Mouse (Mus musculus) neural tube, embryonic 14.5 days (tissue): ENCODE results near the gene Plin4. TPM values are rescaled to one million over a fixed set of nuclear protein-coding genes. Genes with fewer than 3 reads are reported as not detected.

Experiments
- ATAC-seq: fragments of 200-750 bp; cut with Nextera tagmentation; 2 replicates; pipeline ENCODE4 v1.8.0; 2017; ENCODE audit warnings: low read depth, mild to moderate bottlenecking, moderate TSS enrichment, moderate library complexity
- H3K27ac ChIP-seq: fragments of 300-500 bp; sonication (generic); 2 replicates; pipeline ENCODE4 v1.5.1; 2014; ENCODE audit warnings: low read depth, mild to moderate bottlenecking, control low read depth, low read length, moderate library complexity, mixed read lengths
- H3K27me3 ChIP-seq: fragments of 300-500 bp; sonication (generic); 2 replicates; pipeline ENCODE4 v1.6.1; 2014; ENCODE audit warnings: low read length; ENCODE audit not compliant: control insufficient read depth, insufficient read depth
- H3K36me3 ChIP-seq: fragments of 300-500 bp; sonication (generic); 2 replicates; pipeline ENCODE4 v1.6.1; 2014; ENCODE audit warnings: low read length, mixed read lengths; ENCODE audit not compliant: control insufficient read depth, insufficient read depth
- H3K4me1 ChIP-seq: fragments of 300-500 bp; sonication (generic); 2 replicates; pipeline ENCODE4 v1.6.1; 2014; ENCODE audit warnings: low read length; ENCODE audit not compliant: control insufficient read depth, insufficient read depth
- H3K4me2 ChIP-seq: fragments of 300-500 bp; sonication (generic); 2 replicates; pipeline ENCODE4 v1.6.1; 2014; ENCODE audit warnings: mild to moderate bottlenecking, low read depth, low read length, control low read depth
- H3K4me3 ChIP-seq: fragments of 300-500 bp; sonication (generic); 2 replicates; pipeline ENCODE4 v1.5.1; 2014; ENCODE audit warnings: low read depth, low read length, control low read depth, mixed read lengths
- H3K9ac ChIP-seq: fragments of 300-500 bp; sonication (generic); replicated peaks from 2 replicates; pipeline ENCODE4 v1.6.1; 2014; ENCODE audit warnings: low read depth, mild to moderate bottlenecking, control low read depth, low read length, mixed read lengths
- H3K9me3 ChIP-seq: fragments of 300-500 bp; sonication (generic); 2 replicates; pipeline ENCODE4 v1.6.1; 2016; ENCODE audit warnings: low read length; ENCODE audit not compliant: control insufficient read depth
- WGBS: fragments of 180-500 bp; shearing (Covaris S2); extraction: QIAGEN DNeasy Blood & Tissue Kit; methylation state at CpG from one replicate; pipeline ENCODE4 v1.1.7; 2014; 5-methylcytosine and 5-hydroxymethylcytosine counted together
- polyA plus RNA-seq: library from polyadenylated mRNA; unstranded; fragments of >200 nt; fragmentation: Nextera tagmentation; extraction: Ambion mirVana; gene quantifications from 2 replicates; pipeline ENCODE4 v1.2.1, GENCODE M21; 2014

Plin4 gene
- polyA plus RNA-seq, 1 experiment from 2014 or later, result 0.28 TPM

DNA sequence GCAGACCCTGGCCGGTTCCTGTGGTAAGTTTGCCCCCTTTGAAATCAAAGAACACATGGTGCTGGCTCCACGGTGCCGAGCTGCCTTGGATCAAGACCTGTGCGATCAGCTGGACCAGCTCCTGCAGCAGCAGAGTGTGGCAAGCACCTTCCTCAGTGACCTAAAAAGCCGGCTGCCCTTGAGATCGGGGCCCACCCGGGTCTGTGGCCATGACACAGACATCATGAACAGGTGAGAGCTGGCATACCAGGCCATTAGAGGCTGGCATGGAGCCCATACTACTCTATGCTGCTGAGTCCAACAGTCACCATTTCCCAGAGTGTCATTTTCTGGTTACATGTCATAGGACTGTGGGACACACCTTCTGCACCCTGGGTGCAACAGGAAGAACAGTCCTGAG is 47.5 kb downstream of the Plin4 start:
- WGBS, result 94% methylated on average over 7 of the region's 7 CpGs
- Histone ChIP-seq H3K27ac (no peak overlapping the region), H3K4me3 (no peak overlapping the region), H3K4me1 (no peaks in the 10 kb centered on the region), H3K9me3 (no peaks in the 10 kb centered on the region), H3K36me3 (peaks cover 4% of the 10 kb centered on the region), H3K27me3 (no peaks in the 10 kb centered on the region), H3K4me2 (no peak overlapping the region), H3K9ac (no peak overlapping the region)
- no peak for ATAC-seq

DNA sequence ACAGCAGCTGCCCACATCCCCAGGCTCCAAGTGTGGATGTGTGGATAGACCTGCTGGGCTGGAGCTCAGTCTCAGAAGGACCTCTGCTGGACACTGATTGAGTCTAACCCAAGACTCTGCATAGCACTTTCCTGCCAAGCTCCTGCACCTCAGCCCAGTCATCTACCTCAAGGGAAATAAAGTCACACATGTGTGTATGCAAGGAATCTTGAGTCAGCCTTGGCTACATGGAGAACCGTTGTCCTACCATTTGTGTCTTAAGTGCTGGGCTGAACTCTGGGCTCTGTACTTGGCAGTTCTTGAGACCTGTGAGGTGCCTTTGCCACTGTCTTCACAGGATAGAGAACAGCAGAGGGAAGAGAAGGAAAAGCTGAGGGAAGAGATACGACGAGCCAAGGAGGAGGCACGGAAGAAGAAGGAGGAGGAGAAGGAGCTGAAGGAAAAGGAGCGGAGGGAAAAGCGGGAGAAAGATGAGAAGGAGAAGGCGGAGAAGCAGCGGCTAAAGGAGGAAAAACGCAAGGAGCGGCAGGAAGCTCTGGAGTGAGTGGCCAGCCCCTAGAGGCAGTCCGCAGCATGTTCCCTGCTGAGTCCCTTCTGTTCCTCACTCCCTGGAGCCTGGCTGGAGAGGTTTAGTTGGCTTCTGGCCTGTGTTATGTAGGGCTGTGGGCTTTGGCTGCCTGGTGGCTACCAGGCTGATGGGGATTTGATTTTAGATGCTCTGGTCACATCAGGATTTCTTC is 52.1 kb downstream of the Plin4 start:
- H3K9ac ChIP-seq, result no peak overlapping the region
- H3K27ac ChIP-seq, result no peak overlapping the region
- 88% methylated on average over 11 of the region's 11 CpGs for WGBS

DNA sequence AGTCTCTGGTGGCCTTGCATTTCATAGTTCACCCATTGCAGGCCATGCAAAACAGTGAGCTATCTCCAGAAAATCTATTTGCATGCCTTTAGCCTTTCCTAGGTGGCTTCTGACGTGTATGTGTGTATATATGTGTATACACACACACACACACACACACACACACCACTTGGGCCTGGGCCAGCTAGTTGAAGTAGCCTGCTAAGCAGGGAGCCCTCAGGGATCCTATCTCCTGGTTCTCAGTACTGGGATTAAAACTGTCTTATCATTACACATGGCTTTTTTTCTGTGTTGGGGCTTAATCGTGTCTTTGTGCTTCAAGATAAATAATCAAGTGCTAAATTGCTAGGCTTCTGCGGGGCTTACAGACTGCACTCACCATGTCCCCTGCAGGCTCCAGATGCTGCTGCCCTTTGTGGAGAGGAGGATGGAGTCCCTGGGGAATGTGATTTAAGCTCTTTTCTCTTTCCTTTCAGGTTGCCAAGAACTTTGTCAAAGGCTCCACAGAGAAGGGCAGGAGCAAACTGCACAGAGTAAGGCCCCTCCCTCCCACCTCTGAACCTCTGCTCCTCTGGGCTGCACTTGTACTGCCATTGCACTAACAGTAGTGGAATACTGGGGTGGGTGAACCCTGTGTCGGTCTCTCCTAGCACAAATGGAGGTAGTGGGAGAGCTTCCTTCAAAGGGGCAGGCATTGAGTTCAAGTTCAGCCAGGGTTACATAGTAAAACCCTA is 53.5 kb downstream of the Plin4 start:
- Histone ChIP-seq H3K4me1 (no peaks in the 10 kb centered on the region), H3K27ac (no peak overlapping the region), H3K27me3 (no peaks in the 10 kb centered on the region), H3K9me3 (no peaks in the 10 kb centered on the region), H3K36me3 (no peaks in the 10 kb centered on the region; the same call in 1 of the 2 replicates), H3K4me3 (no peak overlapping the region), H3K9ac (no peak overlapping the region), H3K4me2 (no peak overlapping the region)
- no peak for ATAC-seq
- WGBS, result 51% methylated on average over 4 of the region's 4 CpGs

More for the DNA sequence above, 52.1 kb downstream of the Plin4 start:
- Histone ChIP-seq H3K4me3 (no peak overlapping the region), H3K4me1 (no peaks in the 10 kb centered on the region), H3K4me2 (no peak overlapping the region), H3K9me3 (no peaks in the 10 kb centered on the region), H3K27me3 (no peaks in the 10 kb centered on the region), H3K36me3 (no peaks in the 10 kb centered on the region; the same call in none of the 2 replicates)
- ATAC-seq, result no peak

DNA sequence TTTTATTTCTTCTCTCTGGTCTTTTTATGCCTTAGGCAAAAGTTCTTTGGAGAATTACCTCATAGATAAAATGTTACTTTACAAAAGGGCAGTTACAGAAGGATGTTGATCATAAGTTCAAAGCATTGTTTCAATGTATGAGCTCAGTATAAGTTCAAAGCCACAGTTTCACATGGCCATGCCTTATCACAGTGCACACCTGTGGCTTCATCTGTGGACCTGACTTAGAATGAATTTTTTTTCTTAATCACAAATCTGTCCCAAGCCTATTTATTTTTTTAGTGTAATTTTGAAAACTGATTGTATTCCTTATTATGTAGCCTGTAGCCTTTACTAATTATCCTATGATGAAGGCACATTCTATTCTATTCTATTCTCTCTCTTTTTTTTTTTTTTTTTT is 54.7 kb downstream of the Plin4 start:
- no peak overlapping the region for H3K9ac ChIP-seq
- no peaks in the 10 kb centered on the region; the same call in 1 of the 2 replicates for H3K36me3 ChIP-seq
- no peaks in the 10 kb centered on the region for H3K9me3 ChIP-seq
- no peaks in the 10 kb centered on the region for H3K27me3 ChIP-seq
- H3K27ac ChIP-seq, result no peak overlapping the region
- H3K4me1 ChIP-seq, result no peaks in the 10 kb centered on the region
- H3K4me2 ChIP-seq, result no peak overlapping the region
- H3K4me3 ChIP-seq, result no peak overlapping the region
- ATAC-seq, result no peak

DNA sequence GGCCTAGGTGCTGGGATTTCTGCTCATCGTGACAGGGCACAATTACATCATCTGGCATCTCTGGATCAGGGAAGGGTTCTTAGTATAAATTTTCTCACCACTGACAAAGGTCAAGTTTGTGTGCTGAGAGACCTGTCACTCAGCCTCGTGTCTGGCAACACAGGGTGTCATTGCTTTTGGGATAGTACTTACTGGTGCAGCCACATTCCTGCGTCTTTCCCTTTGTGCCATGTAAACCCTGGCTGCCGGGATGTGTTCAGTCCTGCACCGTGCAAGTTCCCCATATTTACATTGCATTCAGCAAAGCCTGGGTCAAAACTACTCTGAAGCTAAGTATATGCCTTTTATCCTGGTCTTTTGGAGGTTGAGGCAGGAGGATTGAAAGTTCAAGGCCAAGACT is 58.2 kb downstream of the Plin4 start:
- Histone ChIP-seq H3K36me3 (no peaks in the 10 kb centered on the region; the same call in 1 of the 2 replicates), H3K4me3 (no peak overlapping the region), H3K4me1 (no peaks in the 10 kb centered on the region), H3K4me2 (no peak overlapping the region), H3K27me3 (no peaks in the 10 kb centered on the region), H3K9me3 (no peaks in the 10 kb centered on the region), H3K27ac (no peak overlapping the region), H3K9ac (no peak overlapping the region)
- no peak for ATAC-seq
- 92% methylated on average over 5 of the region's 5 CpGs for WGBS

Other genes with a start within 250 kb of the Plin4 start
- 12.2 TPM in 2 replicates for gene Zfp119a, start 230.9 kb downstream of the Plin4 start, polyA plus RNA-seq
- gene Zfp959, start 217.7 kb downstream of the Plin4 start, polyA plus RNA-seq, result 16.1 and 17.1 TPM in 2 replicates
- gene Zfp119b, start 160.3 kb downstream of the Plin4 start, polyA plus RNA-seq, result 9.8 and 10.5 TPM in 2 replicates
- gene Ebi3, start 157.2 kb downstream of the Plin4 start, polyA plus RNA-seq, result 6.7 and 7.1 TPM in 2 replicates
- 17.9 and 18.0 TPM in 2 replicates for gene Yju2, start 150.7 kb downstream of the Plin4 start, polyA plus RNA-seq
- gene Shd, start 139.3 kb downstream of the Plin4 start, polyA plus RNA-seq, result 158 and 218 TPM in 2 replicates
- 155 and 188 TPM in 2 replicates for gene Fsd1, start 123.3 kb downstream of the Plin4 start, polyA plus RNA-seq
- gene Stap2, start 104.2 kb downstream of the Plin4 start, polyA plus RNA-seq, result 5.2 and 6.8 TPM in 2 replicates
- 150 and 158 TPM in 2 replicates for gene Mpnd, start 104.1 kb downstream of the Plin4 start, polyA plus RNA-seq
- gene Sh3gl1, start 73.2 kb downstream of the Plin4 start, polyA plus RNA-seq, result 87.5 and 94.9 TPM in 2 replicates
- gene Chaf1a, start 69.4 kb downstream of the Plin4 start, polyA plus RNA-seq, result 2.3 and 3.2 TPM in 2 replicates
- gene Ubxn6, start 34.8 kb downstream of the Plin4 start, polyA plus RNA-seq, result 69.9 and 80.9 TPM in 2 replicates
- 96.8 and 102 TPM in 2 replicates for gene Hdgfl2, start 30.2 kb downstream of the Plin4 start, polyA plus RNA-seq
- gene Plin5, start 7.8 kb upstream of the Plin4 start, polyA plus RNA-seq, result 0.95 and 1.9 TPM in 2 replicates
- 0.24 TPM in 2 replicates for gene Lrg1, start 12.2 kb upstream of the Plin4 start, polyA plus RNA-seq
- 11.8 and 13.8 TPM in 2 replicates for gene Sema6b, start 30.5 kb upstream of the Plin4 start, polyA plus RNA-seq
- gene Tnfaip8l1, start 52.7 kb upstream of the Plin4 start, polyA plus RNA-seq, result 9.2 and 9.9 TPM in 2 replicates
- 68.6 and 69.7 TPM in 2 replicates for gene Mydgf, start 74.1 kb upstream of the Plin4 start, polyA plus RNA-seq
- 21.0 and 26.9 TPM in 2 replicates for gene Dpp9, start 109.1 kb upstream of the Plin4 start, polyA plus RNA-seq
- gene Fem1a, start 147.0 kb upstream of the Plin4 start, polyA plus RNA-seq, result 20.4 and 23.5 TPM in 2 replicates
- 0.92 and 1.7 TPM in 2 replicates for gene Ticam1, start 167.0 kb upstream of the Plin4 start, polyA plus RNA-seq
- 6.9 and 13.2 TPM in 2 replicates for gene Plin3, start 183.1 kb upstream of the Plin4 start, polyA plus RNA-seq
- gene Arrdc5, start 190.5 kb upstream of the Plin4 start, polyA plus RNA-seq, result not detected in 2 replicates
- gene Uhrf1, start 193.5 kb upstream of the Plin4 start, polyA plus RNA-seq, result 5.7 and 9.4 TPM in 2 replicates
- 58.6 and 66.1 TPM in 2 replicates for gene Kdm4b, start 216.3 kb upstream of the Plin4 start, polyA plus RNA-seq